Mouse (Mus musculus) megakaryocyte, adult 5-6 weeks (primary cell): Measurements from ENCODE around the gene Palmd. TPM values are rescaled to one million over a fixed set of nuclear protein-coding genes. Genes with fewer than 3 reads are reported as not detected.

Source experiments
- ATAC-seq: 2 replicates; pipeline ENCODE4 v1.8.0; 2016; ENCODE audit warnings: mild to moderate bottlenecking, inconsistent platforms; ENCODE audit not compliant: poor library complexity, severe bottlenecking
- total RNA-seq, 2 experiments: library from RNA; stranded (forward) in 1 of 2; stranded (reverse) in 1 of 2; fragments of 153-499, 151-499 nt in 1 of 2; fragments of 221-1000, 200-1000 nt in 1 of 2; gene quantifications; 2 replicates each; pipeline versions ENCODE4 v1.2.3 to v1.2.4; 2015 to 2017

Gene Palmd
- total RNA-seq, 2 experiments from 2014 or later: not detected

- ATAC-seq: no peak
Observed at GRCm38 (mm10) chr3:116961354-116962142, 7.2 kb downstream of the Palmd start.

DNA sequence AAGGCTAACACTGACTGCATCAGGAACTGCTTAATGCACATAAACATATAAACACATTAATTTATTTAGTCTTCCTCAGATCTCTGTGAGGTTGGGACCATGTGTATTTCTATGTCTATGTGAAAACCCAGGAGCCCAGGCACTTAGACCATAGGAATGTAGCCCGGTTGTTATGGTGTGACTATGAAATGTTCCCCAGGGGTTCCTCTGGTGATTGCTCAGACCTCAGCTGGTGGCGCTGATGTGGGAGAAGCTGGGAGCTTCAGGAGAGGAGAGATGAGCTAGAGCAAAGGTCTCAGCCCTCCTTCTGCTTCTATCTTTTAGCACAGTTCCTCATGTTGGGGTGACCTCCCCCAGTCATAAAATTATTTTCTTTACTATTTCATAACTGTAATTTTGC lies 8.4 kb downstream of the Palmd start:
- no peak for ATAC-seq

DNA sequence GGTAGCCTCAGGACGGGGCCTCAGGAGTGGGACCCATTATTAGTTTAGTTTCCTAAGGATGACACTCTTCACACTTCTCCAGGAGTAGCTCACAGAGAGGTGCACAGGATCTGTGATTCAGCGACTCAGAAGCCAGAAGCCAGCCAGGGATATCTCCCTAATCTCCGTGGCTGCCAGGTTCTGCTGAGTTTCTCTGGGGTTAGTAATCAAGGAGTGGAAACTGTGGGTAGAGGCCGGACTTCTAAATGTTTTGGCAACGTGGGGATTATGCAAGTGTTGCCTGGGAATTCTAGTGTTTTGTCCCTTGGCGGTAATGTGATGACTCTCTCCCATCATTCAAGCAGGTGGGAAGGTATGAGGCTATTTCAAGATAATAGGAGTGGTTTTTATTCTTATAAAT lies 13.7 kb downstream of the Palmd start:
- ATAC-seq: no peak

GRCm38 (mm10) chr3:116953366-116953765 lies 15.4 kb downstream of the Palmd start:
- no peak for ATAC-seq

DNA sequence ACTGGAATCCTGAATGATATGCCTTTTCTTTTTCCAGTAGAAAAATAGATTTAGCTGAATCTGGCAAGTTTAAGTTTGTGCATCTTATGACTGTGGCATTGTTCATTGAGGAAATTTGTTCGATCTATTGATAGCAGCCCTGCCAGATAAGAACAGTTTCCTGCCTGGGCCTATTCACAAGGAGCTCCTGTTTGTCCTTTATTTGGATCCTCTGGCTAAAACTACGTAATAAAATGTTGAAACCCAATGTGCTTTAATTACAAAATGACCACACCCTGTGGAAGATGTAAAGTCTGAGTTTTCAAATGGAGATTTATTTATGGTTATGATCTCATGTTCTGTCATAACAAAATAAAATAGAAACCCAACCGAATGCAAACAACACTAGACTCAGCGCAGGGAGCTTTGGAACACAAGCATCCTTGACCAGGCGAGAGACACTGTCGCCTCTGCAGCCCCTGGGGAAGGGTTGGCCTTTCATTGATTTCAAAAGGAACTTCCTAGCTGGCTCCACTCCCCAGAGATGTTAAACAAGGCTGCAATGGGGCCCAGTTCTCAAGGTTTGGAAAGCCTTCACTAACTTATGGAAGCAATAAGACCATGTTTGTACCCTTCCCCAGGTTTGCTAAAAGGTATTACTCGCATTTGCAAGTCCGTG lies 16.4 kb downstream of the Palmd start:
- no peak for ATAC-seq

GRCm38 (mm10) chr3:116951489-116951888 lies 17.3 kb downstream of the Palmd start:
- ATAC-seq: no peak

- ATAC-seq: no peak
Observed at GRCm38 (mm10) chr3:116950665-116951115, 18.1 kb downstream of the Palmd start.

- no peak for ATAC-seq
Observed at GRCm38 (mm10) chr3:116946476-116946875, 22.3 kb downstream of the Palmd start.

DNA sequence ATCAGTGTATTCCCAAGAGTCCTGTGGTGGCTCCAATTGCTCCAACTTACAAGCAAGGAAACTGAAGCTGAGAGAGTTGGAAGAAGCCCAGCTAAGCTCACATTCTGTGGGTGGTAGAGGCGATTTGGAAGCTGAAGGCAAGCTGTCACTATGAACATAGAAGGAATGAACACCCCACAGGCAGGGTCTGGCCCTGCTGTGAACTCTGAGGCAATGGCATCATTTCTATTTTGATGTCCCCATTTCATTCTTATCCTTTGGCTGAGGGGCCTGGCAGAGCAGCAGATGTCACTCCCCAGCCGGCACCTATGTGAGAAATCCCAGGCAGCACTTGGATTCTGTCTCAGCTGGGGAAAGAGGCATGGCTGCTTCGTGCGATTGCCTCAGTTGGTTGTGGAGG lies 25.4 kb downstream of the Palmd start:
- ATAC-seq: no peak

DNA sequence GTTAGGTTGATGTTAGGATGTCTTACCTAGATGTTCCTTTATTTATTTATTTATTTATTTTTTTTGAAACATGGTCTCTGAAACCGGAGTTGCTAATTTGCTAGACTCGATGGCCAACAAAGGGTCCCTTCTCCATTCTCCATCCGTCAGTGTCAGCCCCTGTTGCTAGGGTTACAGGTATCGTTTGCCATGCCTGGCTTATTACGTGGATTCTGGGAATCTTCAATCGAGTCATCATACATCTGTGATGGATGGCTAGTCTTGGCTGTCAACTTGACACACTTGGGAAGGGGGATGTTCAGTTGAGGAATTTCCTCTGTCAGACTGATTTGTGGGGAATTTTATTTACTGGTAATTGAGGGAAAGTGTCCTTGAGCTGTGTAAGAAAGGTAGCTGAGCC lies 26.0 kb downstream of the Palmd start:
- ATAC-seq: no peak

DNA sequence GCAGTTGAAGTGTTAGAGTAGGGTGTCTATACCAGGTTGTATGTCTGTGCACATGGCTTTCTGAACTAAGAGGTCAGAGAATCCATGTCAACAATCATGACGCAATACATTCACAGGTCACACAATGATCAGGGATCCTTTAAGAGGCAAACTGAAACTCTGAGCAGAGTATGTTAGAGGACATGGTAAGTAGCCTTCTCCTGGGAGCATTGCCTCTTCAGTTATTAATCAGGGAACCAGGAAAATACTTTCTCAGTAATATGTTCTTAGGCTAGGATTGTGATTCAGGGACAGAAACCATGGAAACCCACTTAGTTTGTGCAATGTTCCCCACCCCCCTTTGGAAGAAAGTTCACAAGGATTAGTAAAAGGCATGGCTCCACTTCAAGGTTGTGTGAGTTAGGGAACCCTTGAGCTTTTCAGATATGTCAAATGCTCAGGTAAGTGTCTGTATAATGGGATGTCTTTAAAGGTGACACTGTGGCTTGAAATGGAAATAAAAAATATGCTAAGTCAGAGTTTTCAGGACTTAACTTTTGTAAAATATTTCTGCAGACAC lies 27.1 kb downstream of the Palmd start:
- ATAC-seq: no peak

DNA sequence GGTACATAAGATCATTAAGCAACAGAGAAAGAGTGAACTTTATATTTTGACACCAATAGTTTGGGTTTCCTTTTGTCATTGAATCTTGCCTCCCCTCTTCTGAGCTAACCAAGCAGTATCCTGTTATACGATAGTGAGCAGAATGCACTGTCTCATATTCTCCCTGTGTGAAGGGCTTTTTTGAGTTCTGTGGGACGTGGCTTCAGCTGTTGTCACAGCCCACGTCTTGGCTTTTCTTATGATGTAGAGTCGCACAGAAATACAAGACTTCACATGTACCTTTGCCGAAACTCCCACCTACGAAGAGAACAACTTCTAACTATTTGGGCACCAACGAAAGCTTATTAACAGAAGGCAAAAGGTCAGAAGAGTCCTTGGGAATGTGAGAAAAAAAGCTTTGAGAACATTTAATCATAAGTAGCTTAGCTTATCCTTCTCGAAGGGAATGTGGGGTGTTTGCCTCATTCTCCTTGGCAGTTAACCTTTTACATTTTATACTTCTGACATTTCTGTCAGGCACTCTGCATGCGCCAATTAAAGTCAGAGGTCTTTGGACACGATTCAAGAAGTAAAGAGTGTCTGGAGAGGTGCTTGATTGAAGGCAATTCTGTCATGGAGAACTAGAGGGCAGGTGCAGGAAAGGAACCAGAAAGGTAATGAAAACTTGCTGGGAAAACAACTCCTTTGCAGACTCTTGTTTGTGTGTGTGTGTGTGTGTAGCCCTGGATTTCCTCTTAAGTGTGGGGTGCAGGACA lies 27.8 kb downstream of the Palmd start:
- ATAC-seq: no peak

DNA sequence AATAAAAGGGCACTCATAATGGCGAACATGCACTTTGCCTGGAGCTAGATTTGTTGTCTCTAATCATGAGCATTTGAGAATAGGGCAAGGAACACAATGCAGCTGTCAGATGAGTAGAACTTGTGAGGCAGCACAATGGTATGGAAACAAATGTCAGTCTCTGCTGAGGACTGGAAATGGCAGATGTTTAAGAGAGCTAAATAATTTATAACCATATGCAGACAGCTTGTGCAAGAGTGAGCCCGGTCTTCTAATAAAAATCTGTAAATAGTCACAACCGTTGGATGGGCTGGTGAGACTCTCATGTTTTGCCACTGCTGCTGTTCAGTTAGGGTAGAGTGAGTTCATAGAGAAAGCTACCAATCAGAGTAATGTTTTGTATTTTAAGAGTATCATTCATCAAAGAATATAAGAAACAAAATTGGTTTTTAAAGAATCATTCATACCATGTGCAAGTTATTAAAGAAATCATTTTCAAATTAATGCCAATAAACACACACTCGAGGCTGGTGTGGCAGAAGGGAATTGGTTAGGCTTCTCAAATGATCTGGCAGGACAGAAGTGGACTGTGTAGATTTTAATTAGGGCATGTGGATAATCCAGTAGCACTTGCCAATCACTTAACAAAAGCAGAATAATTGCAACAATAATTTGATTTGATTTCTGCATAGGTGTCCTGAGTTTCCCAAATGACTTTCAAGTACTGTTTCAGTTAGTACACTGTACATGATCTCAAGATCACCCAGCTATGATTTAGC lies 31.7 kb downstream of the Palmd start:
- no peak for ATAC-seq

DNA sequence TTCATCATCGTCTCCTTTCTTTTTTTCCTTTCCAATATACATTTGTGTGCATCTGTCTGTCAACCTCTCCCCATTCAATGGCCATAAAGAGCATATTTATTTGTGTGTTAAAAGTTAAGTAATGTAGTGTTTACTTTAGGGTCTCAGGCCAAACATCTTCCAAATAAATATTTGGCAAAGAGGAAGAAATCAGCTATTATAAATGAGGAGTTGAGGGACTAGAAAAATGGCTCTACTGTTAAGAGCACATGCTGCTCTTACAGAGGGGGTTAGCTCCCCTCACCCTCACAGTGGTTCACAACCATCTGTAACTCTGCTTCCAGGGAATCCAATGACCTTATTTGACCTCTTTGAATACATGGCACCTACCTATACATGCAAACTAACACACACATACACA lies 35.6 kb downstream of the Palmd start:
- ATAC-seq: no peak

- ATAC-seq: no peak
Observed at GRCm38 (mm10) chr3:116928994-116929393, 39.8 kb downstream of the Palmd start.

GRCm38 (mm10) chr3:116923042-116923441 lies 45.7 kb downstream of the Palmd start:
- ATAC-seq: no peak

DNA sequence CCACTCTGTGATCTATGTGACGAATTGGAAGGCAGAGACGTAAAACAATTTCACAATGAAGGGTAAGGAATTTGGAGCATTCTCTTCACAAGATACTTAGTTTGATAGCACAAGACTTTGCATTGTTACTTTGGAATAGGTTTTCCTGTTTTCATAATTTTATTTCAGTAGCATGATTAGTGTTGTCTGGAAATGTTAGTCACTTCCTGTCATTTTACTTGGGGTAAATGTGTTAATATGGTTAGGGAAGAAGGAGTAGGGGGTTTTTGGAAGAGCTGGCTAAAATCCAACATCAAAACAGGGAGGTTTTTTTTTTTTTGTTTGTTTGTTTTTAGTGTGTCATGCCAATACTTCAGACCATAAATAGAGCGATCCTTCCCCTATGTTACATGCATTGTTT lies 47.3 kb downstream of the Palmd start:
- no peak for ATAC-seq

DNA sequence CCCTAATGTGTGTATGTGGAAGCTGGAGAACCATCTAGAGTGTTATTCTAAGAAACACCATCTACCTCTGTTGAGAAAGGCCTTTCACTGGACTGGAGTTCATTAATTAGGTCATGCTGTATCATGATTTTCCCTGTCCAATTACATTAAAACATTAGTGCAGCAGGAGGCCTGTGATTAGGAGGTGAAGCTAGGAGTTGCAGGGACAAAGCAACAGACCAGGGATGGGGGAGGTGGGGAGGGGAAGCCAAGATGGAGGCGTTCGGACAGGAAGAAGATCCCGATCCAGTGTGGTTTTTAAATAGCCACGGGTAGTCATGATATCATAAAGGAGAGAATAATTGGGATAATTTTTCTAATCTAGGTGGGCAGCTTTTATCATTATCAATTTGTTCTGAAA lies 51.8 kb downstream of the Palmd start:
- ATAC-seq: no peak

DNA sequence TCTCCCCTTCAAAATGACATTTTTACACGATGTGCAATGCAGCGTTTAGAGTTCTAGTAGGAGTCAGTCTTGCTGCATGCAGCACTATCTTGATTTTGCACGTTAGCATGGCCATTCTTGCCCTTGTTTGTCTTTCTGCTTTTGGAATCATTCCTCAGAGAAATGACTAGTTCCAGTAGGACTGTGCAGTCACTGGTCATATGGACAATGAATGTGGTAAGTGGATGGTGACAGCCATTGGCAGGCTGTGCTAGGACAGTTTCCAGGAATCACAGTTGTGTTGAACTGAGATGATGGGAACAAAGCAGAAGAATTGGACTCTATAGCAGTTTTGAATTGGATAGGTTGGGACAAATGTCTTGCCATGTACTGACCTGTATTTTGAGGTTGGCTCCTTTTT lies 53.9 kb downstream of the Palmd start:
- ATAC-seq: no peak

GRCm38 (mm10) chr3:116914374-116914773 lies 54.4 kb downstream of the Palmd start:
- no peak for ATAC-seq

DNA sequence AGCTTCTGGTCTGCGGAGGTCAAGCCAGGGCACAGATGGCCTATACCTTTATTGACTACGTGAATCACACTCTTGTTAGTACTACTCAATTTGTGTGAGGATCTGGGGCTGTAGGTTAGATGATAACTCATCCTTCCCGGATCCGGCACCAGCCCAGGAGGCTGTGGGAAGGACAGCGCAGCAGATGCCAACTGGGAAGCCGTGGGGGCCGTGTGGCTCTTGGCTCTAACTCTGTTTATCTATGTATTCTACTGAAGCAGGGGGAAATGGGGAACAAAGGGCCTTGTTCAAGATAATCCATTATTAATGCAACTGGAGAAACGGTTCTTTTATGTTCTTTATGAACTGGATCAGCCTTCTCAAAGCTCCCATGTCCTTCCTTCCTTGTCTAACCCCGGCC lies 62.2 kb downstream of the Palmd start:
- no peak for ATAC-seq
